Mouse (Mus musculus): Measurements from ENCODE around the gene Rchy1.

Rchy1 gene

DNA sequence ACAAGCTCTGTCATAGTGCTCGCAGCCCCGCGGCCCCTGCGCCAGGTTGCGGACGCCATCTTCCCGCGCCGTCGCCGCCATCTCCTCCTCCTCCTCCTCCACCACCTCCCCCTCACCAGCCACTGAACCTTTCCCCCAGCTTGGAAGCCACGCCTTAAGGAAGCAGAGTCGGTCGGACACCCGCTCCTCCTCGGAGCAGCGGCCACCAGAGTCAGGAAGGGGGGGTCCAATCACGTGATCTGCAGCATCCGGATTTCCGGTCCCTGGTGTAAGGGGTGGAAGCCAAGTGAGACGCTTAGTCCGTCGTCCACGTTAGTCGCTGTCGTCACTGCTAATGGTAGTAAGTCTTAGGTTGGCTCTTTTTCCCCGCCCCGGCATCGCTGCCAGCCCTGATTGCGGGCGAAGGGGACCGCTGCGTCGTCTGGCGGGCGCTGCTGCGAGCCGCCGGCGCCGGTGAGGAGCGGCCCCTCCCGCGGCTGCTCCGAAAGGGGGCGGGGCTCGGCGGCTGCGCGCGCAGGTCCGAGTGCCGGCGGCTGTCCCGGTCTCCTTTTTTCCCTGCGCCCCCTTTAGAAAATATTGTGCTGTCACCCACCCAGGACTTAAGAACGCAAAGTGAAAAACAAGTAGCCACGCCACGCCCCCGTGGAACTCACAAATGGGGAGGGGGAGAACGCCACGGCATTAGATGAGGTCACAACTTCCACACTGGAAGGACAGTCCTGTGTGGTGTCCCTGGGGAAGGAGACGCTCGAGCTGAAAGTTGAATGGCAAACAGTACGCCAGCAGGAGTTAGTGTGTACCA is at the start of gene Rchy1:
Gene Rchy1, minus strand, starts transcription at position 430 of the 802 bp plus-strand sequence.
- peak; percentile 100 for DNase-seq

DNA sequence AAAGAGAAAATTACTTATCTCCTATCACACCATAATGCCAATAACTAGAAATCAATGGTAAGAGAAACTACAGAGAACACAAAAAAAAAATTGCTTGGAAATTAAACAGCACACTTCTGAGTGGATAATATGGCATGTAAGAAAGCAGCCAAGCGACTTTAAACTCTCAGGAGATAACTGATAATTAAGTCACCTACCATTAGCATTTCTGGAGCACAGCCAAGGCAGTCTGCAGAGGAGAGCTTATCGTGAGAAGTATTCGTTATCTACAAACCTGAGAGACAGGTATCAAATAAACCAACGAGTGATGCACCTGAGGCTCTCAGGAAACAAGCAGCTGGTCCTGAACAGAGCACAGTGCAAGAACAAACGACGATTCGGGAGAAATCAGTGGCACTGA is 48.9 kb upstream of the Rchy1 start:
- DNase-seq = peak; percentile 6

DNA sequence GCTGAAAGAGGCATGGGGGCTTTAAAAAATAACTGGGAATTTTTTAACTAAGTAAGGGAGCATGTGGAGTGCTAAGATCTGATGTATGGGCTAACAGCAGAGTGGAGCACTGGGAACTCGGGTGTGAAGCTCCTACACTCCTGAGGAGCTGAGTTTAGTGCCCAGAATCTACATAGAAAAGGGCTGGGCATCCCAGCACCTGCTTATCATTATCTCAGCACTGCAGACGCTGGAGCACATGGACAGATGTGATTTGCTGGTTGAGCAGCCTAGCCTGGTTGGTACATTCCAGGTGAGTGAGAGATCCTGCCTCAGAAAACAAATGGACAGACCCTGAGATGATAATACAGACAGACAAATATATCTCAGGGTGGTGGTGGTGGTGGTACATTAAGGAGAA is 47.0 kb upstream of the Rchy1 start:
- peak; percentile 46 for DNase-seq

DNA sequence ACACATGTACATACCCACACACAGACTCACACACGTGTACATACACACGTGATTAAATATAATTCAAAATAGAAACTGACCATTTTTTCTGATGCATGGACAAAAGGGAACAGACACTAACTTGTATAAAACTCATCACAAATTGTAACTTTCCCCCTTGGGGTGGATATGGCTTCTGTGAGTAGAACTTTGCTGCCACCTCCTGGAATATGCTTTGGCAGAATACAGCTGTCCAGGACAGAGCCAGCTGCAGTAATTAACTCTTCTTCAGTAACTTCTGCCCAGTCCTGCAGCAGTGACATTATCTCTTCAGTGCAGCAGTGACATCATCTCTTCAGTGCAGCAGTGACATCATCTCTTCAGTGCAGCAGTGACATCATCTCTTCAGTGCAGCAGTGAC is 40.1 kb upstream of the Rchy1 start:
- peak; percentile 67 for DNase-seq

DNA sequence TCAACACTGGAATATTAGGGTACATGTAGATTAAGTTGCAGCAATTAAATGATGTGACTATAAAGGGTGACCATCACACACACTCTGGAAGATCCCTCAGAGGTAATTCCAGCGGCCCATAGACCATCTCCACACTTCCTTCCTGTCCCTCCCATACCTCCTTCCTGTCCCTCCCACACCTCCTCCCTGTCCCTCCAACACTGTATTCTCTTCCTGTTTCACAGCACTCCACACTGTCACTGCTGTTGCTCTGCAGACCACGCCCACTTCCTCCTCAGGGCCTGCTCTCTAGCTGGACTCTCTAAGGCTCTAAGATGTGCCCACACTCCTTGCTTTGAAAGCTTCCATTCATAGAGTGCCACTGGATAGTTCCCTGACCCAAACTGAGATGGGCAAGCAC is 37.9 kb upstream of the Rchy1 start:
- DNase-seq = peak; percentile 94

DNA sequence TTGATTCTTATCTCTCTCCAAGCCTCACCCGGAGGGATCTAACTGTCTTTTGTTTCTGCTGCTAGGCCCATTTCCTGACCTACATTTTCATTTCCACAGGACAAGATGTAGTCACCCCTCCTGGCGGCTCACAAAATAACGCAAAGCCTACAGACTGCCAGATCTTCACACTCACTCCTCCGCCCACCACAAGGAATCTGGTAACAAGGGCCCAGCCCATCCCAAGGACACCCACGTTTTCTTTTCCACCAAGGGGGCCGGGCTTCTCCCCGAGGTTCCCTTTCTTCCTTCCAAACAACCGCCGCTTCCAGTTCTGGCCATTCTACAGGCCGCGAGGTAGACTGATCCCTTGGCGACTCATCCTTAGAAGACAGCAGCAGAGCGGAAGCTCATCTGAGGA is 31.7 kb upstream of the Rchy1 start:
- peak; percentile 89 for DNase-seq

DNA sequence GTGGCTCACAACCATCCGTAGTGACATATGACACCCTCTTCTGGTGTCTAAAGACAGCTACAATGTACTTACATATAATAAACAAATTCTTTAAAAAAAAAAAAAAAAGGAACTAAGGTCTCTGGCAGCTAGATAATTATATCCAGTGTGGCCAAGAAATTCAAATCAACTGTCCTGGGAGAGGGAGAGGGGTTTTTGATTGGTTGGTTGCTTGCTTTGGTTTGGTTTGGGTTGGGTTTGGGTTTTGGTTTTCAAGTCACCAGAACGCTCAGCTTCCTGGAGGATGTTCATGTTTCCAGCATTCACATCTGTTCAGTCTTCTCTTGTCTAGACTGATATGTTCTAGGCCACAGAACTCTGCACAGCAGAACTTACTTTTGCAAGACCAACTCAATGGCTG is 30.2 kb upstream of the Rchy1 start:
- no peak for DNase-seq

DNA sequence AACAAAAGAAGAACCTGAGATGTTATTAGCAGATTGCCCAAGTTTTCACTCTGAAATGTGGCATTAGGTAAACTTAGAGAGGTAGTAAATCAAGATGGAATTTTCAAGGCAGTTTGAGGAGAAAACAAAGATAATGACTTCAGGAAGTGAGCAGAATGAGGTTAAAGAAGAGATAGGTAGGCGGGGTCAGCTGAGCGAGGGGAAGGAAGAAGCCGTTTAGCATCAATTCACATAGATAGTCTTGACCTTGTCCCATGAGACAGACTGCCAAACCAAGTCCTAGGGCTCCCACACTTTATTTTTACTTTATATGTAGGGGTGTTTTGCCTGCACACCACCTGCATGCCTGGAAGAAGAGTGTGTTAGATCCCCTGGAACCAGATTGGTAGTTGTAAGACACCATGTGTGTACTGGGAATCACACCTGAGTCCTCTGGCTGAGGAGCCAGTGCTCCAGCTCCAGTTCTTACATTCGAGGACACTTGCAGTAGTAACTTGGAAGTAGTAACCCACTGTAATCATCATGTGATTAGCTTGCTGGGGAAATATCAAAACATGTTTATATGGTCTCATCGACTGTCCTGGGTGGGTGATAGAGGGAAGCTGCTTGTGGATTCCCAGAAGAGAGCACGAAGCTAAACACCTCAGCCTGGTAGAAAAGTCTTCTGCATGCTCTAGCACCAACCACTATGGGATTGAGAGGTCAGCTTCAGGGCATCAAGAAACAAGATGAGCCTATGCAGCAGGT is 28.5 kb upstream of the Rchy1 start:
- peak; percentile 79 for DNase-seq

DNA sequence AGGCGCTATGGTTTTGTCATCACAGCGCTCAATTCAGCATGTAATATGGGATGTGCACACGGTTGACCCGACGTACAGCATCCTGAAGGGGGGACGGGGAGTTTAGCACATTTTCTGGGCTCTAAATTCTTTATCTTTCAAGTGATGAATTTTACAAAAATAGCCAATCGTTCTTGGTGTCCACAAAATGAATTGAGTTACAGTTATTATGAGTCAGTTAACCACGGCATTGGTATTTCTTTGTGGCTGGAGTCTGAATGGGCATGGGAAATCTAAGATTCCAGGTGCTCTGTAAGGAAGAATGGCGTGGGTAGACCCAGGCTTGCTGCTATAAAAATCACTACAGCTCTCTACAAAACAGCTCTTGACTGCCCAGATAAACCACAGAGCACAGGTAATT is 26.4 kb upstream of the Rchy1 start:
- DNase-seq = peak; percentile 40

DNA sequence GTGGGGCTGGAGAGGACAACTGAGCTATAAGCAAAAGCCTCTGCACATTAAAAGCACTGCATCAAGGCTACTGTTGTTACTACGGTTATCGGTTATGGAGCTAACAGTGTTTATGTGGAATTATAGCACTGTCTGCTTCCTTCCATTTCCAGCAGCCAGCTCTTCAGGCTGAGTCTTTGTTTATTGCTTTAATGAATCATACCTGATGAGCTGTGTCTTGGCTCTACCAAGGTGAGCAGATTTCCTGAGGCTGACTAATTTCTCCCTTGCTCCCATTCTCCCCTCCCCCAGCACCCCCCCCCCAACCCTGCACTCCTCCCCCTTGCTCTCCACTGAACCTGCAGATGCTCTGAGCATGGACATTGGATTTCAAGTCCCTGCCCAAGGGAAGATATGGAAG is 24.9 kb upstream of the Rchy1 start:
- no peak for DNase-seq

DNA sequence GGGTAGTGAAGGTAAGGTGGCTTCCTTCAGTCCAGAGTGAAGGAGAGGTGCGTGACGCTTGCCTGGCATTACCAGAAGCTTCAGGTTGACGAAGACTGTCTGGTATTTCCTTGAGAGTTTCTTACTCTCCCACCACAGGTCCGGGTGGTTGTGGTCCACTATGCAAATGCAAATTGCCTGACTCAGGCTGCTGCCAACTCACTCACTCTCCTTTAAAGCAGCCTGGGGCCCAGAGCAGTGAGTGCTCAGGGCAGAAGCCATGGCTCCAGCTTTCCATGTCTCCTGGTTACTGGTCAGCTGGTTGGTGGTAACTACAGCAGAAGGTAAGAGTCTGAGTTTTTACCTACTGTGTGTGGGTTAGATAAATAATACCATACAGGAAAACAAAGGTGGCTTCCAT is 24.4 kb upstream of the Rchy1 start, which contains the start of gene Odaph:
Gene Odaph, plus strand, starts transcription at position 240 of the 400 bp plus-strand sequence.
- peak; percentile 61 for DNase-seq

DNA sequence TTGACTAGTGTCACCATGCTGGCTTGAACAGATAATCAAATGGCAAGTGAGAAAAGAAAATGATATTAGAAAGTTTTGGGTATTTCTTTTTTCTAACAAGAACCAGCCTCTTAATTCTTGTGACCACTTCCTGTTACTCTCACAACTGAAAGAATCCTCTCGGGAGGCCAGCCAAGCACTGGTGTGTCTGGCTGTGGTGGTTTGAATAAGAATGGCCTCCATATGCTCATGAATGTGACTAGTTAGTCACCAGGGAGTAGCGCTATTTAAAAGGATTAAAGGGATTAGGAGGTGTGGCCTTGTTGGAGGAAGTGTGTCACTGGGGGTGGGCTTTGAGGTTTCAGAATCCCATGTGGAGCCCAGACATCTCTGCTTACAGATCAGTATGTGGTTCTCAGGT is 22.9 kb upstream of the Rchy1 start:
- no peak for DNase-seq

DNA sequence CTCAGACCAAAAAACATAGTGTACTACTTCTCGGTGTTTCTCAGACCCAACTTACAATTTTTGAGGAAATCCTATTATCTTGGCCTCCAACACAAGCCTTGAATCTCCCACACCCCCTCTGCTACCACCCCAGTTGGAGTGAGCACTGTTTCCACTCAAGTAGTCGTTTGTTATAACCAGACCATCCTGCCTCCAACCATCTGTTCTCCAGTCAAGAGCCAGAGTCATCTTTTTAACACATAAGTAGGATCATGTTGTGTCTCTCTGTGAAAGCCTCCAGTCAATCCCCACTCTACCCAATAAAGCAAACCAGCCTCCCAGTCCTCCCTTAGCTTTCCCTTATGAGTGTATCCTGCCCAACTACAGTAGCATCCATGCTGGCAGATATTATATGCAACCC is 20.6 kb upstream of the Rchy1 start:
- DNase-seq = no peak

DNA sequence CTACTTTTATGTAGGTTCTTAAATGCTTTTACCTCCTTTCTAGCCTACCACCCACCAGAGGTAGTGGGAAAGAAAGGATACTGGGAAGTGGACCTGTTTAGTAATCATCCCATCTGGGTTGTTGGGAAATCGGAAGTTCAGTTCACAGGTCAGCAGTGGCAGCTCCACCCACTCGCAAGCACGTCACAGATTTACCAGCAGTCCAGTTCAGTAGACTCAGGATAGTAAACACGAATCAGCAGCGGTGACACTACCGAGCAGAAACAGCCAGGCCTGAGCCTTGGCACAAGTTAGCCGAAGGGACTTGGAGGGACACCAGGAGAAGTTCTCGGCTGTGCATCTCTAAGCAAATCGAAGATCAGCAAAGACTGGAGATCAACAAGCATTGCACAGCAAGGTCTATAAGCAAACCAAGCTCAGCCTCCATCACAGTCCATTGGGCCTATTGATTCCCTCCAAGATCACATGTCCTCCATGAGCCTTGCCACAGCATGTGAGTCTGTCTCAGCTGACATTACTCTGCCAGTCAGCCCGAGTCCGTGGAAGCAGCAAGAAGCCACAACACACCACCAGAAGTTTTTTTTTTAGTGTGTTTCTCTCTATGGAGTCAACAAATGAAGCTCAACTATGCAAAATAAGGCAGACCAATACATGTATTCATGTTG is 18.4 kb upstream of the Rchy1 start:
- no peak for DNase-seq

DNA sequence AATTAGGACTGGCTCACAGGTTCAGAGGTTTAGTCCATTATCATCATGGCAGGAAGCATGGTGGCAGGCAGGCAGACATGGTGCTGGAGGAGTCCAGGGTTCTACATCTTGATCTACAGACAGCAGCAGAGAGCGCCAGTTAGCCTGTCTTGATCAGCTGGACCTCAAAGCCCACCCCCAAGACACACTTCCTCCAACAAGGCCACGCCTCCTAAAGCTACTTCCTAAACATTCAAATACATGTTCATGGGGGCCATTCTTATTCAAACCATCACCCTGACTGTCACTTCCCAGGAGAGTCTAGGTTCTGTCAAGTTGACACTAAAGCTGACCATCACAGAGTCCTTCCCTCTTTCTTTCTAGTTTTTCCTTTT is 14.5 kb upstream of the Rchy1 start:
- DNase-seq = peak; percentile 42

DNA sequence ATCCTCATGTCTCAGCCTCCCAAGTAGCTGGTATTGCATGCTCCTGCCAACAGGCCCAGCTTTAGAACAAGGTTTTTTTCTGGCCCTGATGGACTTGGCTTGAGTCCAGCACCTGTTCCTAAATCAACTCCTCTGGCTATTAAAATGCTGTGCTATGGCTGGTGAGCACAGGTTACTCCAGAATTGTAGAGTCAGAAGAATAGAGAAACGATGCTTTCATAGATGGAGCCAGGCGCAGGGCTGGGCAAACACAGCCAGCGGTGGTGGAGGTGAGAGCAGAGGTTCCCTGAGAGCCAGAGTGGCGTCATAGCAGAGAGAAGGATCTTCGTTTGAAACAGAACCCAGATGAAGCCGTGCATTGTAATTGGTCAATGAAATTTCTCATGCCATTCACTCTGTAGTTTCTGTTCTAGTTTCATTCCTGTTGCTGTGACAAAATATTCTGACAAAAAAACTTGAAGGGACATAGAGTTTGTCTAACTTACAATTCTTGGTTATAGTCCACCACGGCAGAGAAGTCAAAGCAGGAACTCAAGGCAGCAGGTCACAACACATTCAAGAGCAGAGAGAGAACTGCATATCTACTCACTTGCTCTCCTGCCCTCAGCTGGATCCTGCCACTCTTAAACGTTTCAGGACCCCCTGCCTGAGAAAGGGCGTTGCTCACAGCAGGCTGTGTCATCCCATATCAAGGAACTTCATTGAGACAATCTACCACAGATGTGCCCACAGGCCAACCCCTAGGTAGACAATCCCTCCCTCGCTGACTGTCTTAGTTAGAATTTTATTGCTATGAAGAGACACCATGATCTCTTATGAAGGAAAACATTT is 13.9 kb upstream of the Rchy1 start:
- peak; percentile 60 for DNase-seq

DNA sequence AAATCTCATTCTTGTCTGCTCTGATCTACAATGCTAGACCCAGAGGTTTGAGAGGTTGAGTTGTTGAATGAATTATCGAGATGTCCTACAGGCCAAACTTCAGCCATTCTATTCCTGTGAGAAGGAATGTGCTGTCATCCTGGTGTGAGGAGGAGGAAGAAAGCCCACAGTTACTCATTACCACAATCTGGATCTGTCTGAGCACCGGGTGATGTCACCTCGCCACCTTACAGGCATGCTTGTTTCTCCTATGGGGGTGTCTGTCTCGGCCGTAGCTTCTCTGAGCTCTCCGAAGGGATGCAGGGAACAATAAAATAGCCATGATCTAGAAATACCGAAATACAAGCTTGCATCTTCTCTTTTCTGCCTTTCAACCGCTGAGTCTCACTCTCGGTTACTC is 12.9 kb upstream of the Rchy1 start:
- DNase-seq = peak; percentile 37

DNA sequence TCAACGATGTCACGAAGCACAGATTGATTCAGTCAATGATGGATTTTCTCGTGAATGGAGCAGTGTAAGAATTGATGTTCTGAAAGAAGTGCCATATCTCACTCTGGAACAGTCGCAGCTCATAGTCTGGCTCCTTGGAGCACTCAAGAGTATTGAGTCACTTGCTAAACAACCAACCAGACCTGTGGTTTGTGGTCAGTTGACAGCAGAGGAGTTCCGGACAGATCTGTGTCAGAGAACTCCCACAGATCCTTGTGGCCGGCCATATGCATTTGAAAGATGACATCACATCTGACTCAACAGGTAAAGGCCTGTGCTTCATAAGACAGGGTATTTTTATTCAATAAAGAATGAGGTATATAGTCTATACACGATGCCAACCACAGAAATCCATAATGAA is 11.1 kb upstream of the Rchy1 start:
- peak; percentile 58 for DNase-seq

DNA sequence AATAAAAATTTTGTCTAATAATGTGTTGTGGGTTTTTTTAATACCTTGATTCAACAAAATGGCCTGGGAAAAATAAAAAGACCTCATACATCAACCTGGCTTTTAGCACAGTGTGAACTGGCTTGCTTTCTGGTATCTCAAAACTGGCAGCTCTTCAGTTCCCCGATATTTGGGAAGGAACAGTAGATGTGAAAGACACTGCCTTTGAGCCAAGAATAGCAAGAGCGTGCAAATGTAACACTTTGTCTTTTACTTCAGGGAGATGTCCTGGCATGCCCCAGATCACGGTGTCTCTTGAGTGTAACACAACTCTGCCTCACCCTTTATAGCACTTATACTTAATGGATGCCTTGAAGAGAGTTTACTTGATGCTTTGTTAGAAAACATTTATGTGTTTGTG is 9.2 kb upstream of the Rchy1 start:
- DNase-seq = peak; percentile 78

DNA sequence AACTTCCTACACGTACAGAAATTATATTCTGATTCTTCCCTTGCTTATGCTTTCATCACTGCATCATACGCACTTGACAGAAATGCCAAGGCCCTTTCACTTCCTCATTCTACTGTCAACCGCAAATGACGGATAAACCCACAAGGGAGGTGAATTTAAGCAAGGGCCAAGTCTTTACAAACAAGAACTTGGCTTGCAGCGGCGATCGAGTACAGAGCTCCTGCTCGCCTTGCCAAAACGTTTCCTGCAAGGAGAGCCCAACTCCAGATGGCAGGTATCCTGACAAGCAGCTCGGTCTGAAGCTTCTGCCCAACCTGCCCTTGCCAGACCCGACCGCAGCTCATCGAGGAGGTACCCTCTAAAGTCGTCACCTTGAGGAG is 619 bp downstream of the Rchy1 start:
- no peak for DNase-seq

DNA sequence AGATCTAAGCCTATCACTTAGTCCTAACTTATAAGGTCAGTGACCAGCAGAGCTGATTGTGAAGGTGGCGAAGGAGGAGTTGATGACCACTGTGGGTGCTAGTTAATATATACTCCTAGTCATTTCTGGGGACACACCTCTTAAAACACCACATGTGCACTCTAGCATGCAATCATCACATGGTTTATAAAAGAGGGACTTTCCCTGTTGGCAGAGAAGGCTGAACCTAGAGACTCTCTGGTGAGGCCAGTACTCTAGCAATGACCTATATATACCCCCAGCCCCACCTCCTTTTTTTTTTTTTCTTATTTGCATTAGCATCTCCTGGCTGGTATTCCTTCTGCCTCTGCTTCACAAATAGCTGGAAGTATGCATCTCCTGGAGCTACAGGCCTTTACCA is 1.5 kb downstream of the Rchy1 start:
- peak; percentile 80 for DNase-seq

DNA sequence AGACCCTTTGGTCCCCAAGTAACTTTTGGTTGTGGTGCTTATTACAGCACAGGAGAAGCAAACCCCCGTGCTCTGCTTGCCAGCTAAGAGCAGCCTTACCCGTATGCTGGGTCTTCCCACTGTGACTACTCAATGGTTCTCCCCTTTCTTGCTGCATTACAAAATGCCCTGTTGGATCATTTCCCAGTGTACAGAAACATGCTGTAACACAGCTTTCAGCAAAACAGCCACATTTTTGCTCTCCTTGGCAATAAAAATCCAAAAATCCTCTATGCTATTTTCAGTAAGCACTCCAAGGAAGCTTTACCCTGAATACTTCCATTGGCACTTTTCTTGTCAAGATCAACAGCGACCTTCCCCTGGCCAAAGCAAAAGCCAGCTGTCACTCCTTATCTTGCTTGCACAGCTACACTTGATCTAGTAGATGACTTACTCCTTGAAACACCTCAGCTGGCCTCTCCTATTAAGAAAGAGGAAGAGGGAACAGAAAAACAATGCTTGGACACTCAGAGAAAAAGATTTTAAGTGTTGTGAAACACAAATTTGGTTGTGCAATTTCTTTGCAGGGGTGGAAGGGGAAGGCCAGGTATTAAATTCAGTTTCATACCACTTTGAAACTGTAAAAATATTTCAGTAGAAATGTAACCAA is 2.1 kb downstream of the Rchy1 start:
- no peak for DNase-seq
